Comparison of ENCODE assay signal across 9 mouse cellular contexts in genomic region chr10:79933145-79933679, GRCm38 (mm10). TPM values are rescaled to one million over a fixed set of nuclear protein-coding genes. Genes with fewer than 3 reads are reported as not detected.
DNase-seq lines count a peak whose midpoint lies in the region; ATAC-seq and TF ChIP-seq lines count a peak whose summit lies in the region.
"Had no signal": no experiment of that assay in that cellular context is flagged by ENCODE, and none has a peak within 500 bp of the region (broad histone marks: within the 10 kb centered on the region; RNA-seq: fewer than 3 reads in every experiment).

No protein-coding gene starts in this region.

- H3K27ac ChIP-seq in kidney, postnatal 0 days: peak overlapping the region; percentile 15
- H3K27ac ChIP-seq in embryonic facial prominence, embryonic 15.5 days (replicated peaks): peak overlapping the region; percentile 72; the same call in 1 of the 2 replicates
- H3K27ac ChIP-seq in hindbrain, postnatal 0 days: peak overlapping the region; percentile 55; the same call in 1 of the 2 replicates
- peak overlapping the region; percentile 16 for H3K27ac ChIP-seq in midbrain, embryonic 14.5 days (replicated peaks; ENCODE audit: low read depth, low read length)

- peaks cover 66% of the 10 kb centered on the region for H3K4me1 ChIP-seq in kidney, postnatal 0 days (replicated peaks; ENCODE audit: insufficient read depth, low read length)
- peaks cover 87% of the 10 kb centered on the region for H3K4me1 ChIP-seq in embryonic facial prominence, embryonic 15.5 days
- peaks cover 10% of the 10 kb centered on the region for H3K4me1 ChIP-seq in hindbrain, postnatal 0 days (ENCODE audit: insufficient read depth, low read length)
- peaks cover 15% of the 10 kb centered on the region for H3K4me1 ChIP-seq in midbrain, embryonic 14.5 days (ENCODE audit: control insufficient read depth, insufficient read depth, low read length)

- DNase-seq in kidney, postnatal 0 days (ENCODE audit: low spot score): no peak
- DNase-seq in kidney, adult 18-20 months: no peak
- DNase-seq in hindbrain, postnatal 0 days (ENCODE audit: low spot score): no peak
- DNase-seq in midbrain, embryonic 14.5 days: no peak
- no peak for DNase-seq in retina, postnatal 1 day
- no peak for DNase-seq in left cerebral cortex, postnatal 36 days (ENCODE audit: low spot score in 2 of 2)
- no peak for DNase-seq in frontal cortex, adult 2 months (ENCODE audit: extremely low spot score in 1 of 2, low spot score in 1 of 2)

- intact Hi-C loops in left cerebral cortex, postnatal 36 days (cut with DNase I): no loop called here

- peaks cover 16% of the 10 kb centered on the region for H3K36me3 ChIP-seq in kidney, postnatal 0 days (ENCODE audit: insufficient read depth, low read length)
- peaks cover 36% of the 10 kb centered on the region for H3K36me3 ChIP-seq in embryonic facial prominence, embryonic 15.5 days
- H3K36me3 ChIP-seq in hindbrain, postnatal 0 days (ENCODE audit: insufficient read depth, low read length): no peaks in the 10 kb centered on the region
- H3K36me3 ChIP-seq in midbrain, embryonic 14.5 days (ENCODE audit: control insufficient read depth, insufficient read depth, low read length): peaks cover 34% of the 10 kb centered on the region

- H3K4me3 ChIP-seq in kidney, postnatal 0 days (replicated peaks; ENCODE audit: low read depth, low read length): no peak overlapping the region
- no peak overlapping the region for H3K4me3 ChIP-seq in embryonic facial prominence, embryonic 15.5 days (replicated peaks)
- H3K4me3 ChIP-seq in hindbrain, postnatal 0 days (ENCODE audit: low read length): no peak overlapping the region
- H3K4me3 ChIP-seq in midbrain, embryonic 14.5 days (replicated peaks; ENCODE audit: low read depth, low read length): no peak overlapping the region

- no peak for ATAC-seq in kidney, postnatal 0 days (replicated peaks; ENCODE audit: low FRiP score, low read depth)
- no peak for ATAC-seq in embryonic facial prominence, embryonic 15.5 days (ENCODE audit: insufficient number of reproducible peaks, low FRiP score, low TSS enrichment, low read depth)
- no peak for ATAC-seq in hindbrain, postnatal 0 days
- ATAC-seq in midbrain, embryonic 14.5 days (ENCODE audit: low FRiP score, low TSS enrichment): no peak

- H3K27me3 ChIP-seq in kidney, postnatal 0 days (ENCODE audit: insufficient read depth, low read length): no peaks in the 10 kb centered on the region
- no peaks in the 10 kb centered on the region for H3K27me3 ChIP-seq in embryonic facial prominence, embryonic 15.5 days
- no peaks in the 10 kb centered on the region for H3K27me3 ChIP-seq in hindbrain, postnatal 0 days (ENCODE audit: insufficient read depth, low read length)
- H3K27me3 ChIP-seq in midbrain, embryonic 14.5 days (ENCODE audit: control insufficient read depth, insufficient read depth, low read length): no peaks in the 10 kb centered on the region

- H3K9me3 ChIP-seq in kidney, postnatal 0 days (replicated peaks; ENCODE audit: low read length): no peaks in the 10 kb centered on the region
- H3K9me3 ChIP-seq in embryonic facial prominence, embryonic 15.5 days (replicated peaks): no peaks in the 10 kb centered on the region
- H3K9me3 ChIP-seq in hindbrain, postnatal 0 days (ENCODE audit: low read length): no peaks in the 10 kb centered on the region
- H3K9me3 ChIP-seq in midbrain, embryonic 14.5 days (ENCODE audit: control insufficient read depth, low read length): no peaks in the 10 kb centered on the region

- WGBS in kidney, postnatal 0 days: 69% methylated on average over 9 of the region's 9 CpGs
- WGBS in embryonic facial prominence, embryonic 15.5 days: 50% methylated on average over 9 of the region's 9 CpGs
- 42% methylated on average over 9 of the region's 9 CpGs for WGBS in hindbrain, postnatal 0 days
- WGBS in midbrain, embryonic 14.5 days: 81% methylated on average over 9 of the region's 9 CpGs

- H3K9ac ChIP-seq in kidney, postnatal 0 days (ENCODE audit: low read depth, low read length): peak overlapping the region; percentile 18; the same call in 1 of the 2 replicates
- no peak overlapping the region for H3K9ac ChIP-seq in embryonic facial prominence, embryonic 15.5 days
- H3K9ac ChIP-seq in hindbrain, postnatal 0 days (replicated peaks; ENCODE audit: low read length): no peak overlapping the region
- no peak overlapping the region; the same call in 1 of the 2 replicates for H3K9ac ChIP-seq in midbrain, embryonic 14.5 days (replicated peaks; ENCODE audit: low read length)

- TF ChIP-seq CTCF in kidney, postnatal 0 days (IDR thresholded peaks at IDR 0.05; ENCODE audit: low read depth): no peak
- no peak for TF ChIP-seq CTCF in hindbrain, postnatal 0 days (IDR thresholded peaks at IDR 0.05; ENCODE audit: low read depth)

- 0 out of 2 replicates have a peak overlapping the region, but pooled peaks have one; percentile 30 for H3K4me2 ChIP-seq in kidney, postnatal 0 days (ENCODE audit: low read length)
- no peak overlapping the region for H3K4me2 ChIP-seq in embryonic facial prominence, embryonic 15.5 days (replicated peaks)
- no peak overlapping the region for H3K4me2 ChIP-seq in hindbrain, postnatal 0 days (ENCODE audit: low read depth, low read length)
- H3K4me2 ChIP-seq in midbrain, embryonic 14.5 days (ENCODE audit: low read length): no peak overlapping the region

RNA-seq across cellular contexts. Expression of gene Arid3a, which starts 6.4 kb away (rescaled TPM):
- 4.1 and 4.5 TPM in 2 replicates for polyA plus RNA-seq in kidney, postnatal 0 days (2015; fragmentation: Nextera tagmentation; extraction: Ambion mirVana)
- 6.6 and 7.0 TPM in 2 replicates for polyA plus RNA-seq in embryonic facial prominence, embryonic 15.5 days (2015; fragmentation: Nextera tagmentation; extraction: Ambion mirVana)
- total RNA-seq in hindbrain, postnatal 0 days (2014; rRNA removed): 9.7 and 10.1 TPM in 2 replicates
- polyA plus RNA-seq in hindbrain, postnatal 0 days (2015; fragmentation: Nextera tagmentation; extraction: Ambion mirVana): 2.5 and 2.6 TPM in 2 replicates
- polyA plus RNA-seq in midbrain, embryonic 14.5 days (2014; fragmentation: Nextera tagmentation; extraction: Ambion mirVana): 2.4 and 4.0 TPM in 2 replicates
- total RNA-seq in left cerebral cortex, postnatal 36 days (2021): 1 to 10 TPM; 6.3 to 6.5 TPM
- 3.6 and 4.1 TPM in 2 replicates for polyA plus RNA-seq in frontal cortex, adult 2 months (2012; rRNA removed)

RNA-seq across cellular contexts. Expression of gene R3hdm4, which starts 12.2 kb away (rescaled TPM):
- polyA plus RNA-seq in kidney, postnatal 0 days (2015; fragmentation: Nextera tagmentation; extraction: Ambion mirVana): 120 and 137 TPM in 2 replicates
- polyA plus RNA-seq in embryonic facial prominence, embryonic 15.5 days (2015; fragmentation: Nextera tagmentation; extraction: Ambion mirVana): 179 and 181 TPM in 2 replicates
- total RNA-seq in hindbrain, postnatal 0 days (2014; rRNA removed): 111 and 133 TPM in 2 replicates
- polyA plus RNA-seq in hindbrain, postnatal 0 days (2015; fragmentation: Nextera tagmentation; extraction: Ambion mirVana): 252 and 267 TPM in 2 replicates
- polyA plus RNA-seq in midbrain, embryonic 14.5 days (2014; fragmentation: Nextera tagmentation; extraction: Ambion mirVana): 220 and 229 TPM in 2 replicates
- 100 to 1,000 TPM; 349 to 368 TPM for total RNA-seq in left cerebral cortex, postnatal 36 days (2021)
- polyA plus RNA-seq in frontal cortex, adult 2 months (2012; rRNA removed): 380 and 385 TPM in 2 replicates

RNA-seq across cellular contexts. Expression of gene Kiss1r, which starts 16.4 kb away (rescaled TPM):
- polyA plus RNA-seq in kidney, postnatal 0 days (2015; fragmentation: Nextera tagmentation; extraction: Ambion mirVana): 1.6 and 1.8 TPM in 2 replicates
- 1.1 and 1.4 TPM in 2 replicates for polyA plus RNA-seq in embryonic facial prominence, embryonic 15.5 days (2015; fragmentation: Nextera tagmentation; extraction: Ambion mirVana)
- 7.7 and 9.4 TPM in 2 replicates for total RNA-seq in hindbrain, postnatal 0 days (2014; rRNA removed)
- 3.4 and 3.9 TPM in 2 replicates for polyA plus RNA-seq in hindbrain, postnatal 0 days (2015; fragmentation: Nextera tagmentation; extraction: Ambion mirVana)
- polyA plus RNA-seq in midbrain, embryonic 14.5 days (2014; fragmentation: Nextera tagmentation; extraction: Ambion mirVana): 2.4 and 2.9 TPM in 2 replicates
- total RNA-seq in left cerebral cortex, postnatal 36 days (2021): 1 to 10 TPM; 6.7 to 8.2 TPM
- 10.7 and 11.8 TPM in 2 replicates for polyA plus RNA-seq in frontal cortex, adult 2 months (2012; rRNA removed)

RNA-seq across cellular contexts. Expression of gene Gm26602, which starts 22.6 kb away (rescaled TPM):
- 4.8 and 21.6 TPM in 2 replicates for polyA plus RNA-seq in kidney, postnatal 0 days (2015; fragmentation: Nextera tagmentation; extraction: Ambion mirVana)
- 5.2 TPM in 1 of 2 replicates, not detected in the other for polyA plus RNA-seq in embryonic facial prominence, embryonic 15.5 days (2015; fragmentation: Nextera tagmentation; extraction: Ambion mirVana)
- not detected in 2 replicates for total RNA-seq in hindbrain, postnatal 0 days (2014; rRNA removed)
- 4.9 and 17.2 TPM in 2 replicates for polyA plus RNA-seq in hindbrain, postnatal 0 days (2015; fragmentation: Nextera tagmentation; extraction: Ambion mirVana)
- 3.5 and 8.6 TPM in 2 replicates for polyA plus RNA-seq in midbrain, embryonic 14.5 days (2014; fragmentation: Nextera tagmentation; extraction: Ambion mirVana)
- total RNA-seq in left cerebral cortex, postnatal 36 days (2021): not detected
- polyA plus RNA-seq in frontal cortex, adult 2 months (2012; rRNA removed): not detected in 2 replicates
- total RNA-seq: megakaryocyte progenitor cell, adult 5-6 weeks had no signal

RNA-seq across cellular contexts. Expression of gene Med16, which starts 24.5 kb away (rescaled TPM):
- 44.9 and 49.0 TPM in 2 replicates for polyA plus RNA-seq in kidney, postnatal 0 days (2015; fragmentation: Nextera tagmentation; extraction: Ambion mirVana)
- polyA plus RNA-seq in embryonic facial prominence, embryonic 15.5 days (2015; fragmentation: Nextera tagmentation; extraction: Ambion mirVana): 44.0 and 48.4 TPM in 2 replicates
- total RNA-seq in hindbrain, postnatal 0 days (2014; rRNA removed): 71.4 and 82.2 TPM in 2 replicates
- polyA plus RNA-seq in hindbrain, postnatal 0 days (2015; fragmentation: Nextera tagmentation; extraction: Ambion mirVana): 43.2 and 48.4 TPM in 2 replicates
- polyA plus RNA-seq in midbrain, embryonic 14.5 days (2014; fragmentation: Nextera tagmentation; extraction: Ambion mirVana): 57.2 and 58.8 TPM in 2 replicates
- 10 to 100 TPM; 53.2 to 60.6 TPM for total RNA-seq in left cerebral cortex, postnatal 36 days (2021)
- 75.9 and 80.7 TPM in 2 replicates for polyA plus RNA-seq in frontal cortex, adult 2 months (2012; rRNA removed)

Comparison
In these comparisons a context has a peak if more than half of its experiments do, and no peak if none do; other contexts are left out.
1. H3K27ac ChIP-seq: peak in every context shown above with its lines; median percentile 72 in embryonic facial prominence, embryonic 15.5 days; 55 in hindbrain, postnatal 0 days; 16 in midbrain, embryonic 14.5 days; 15 in kidney, postnatal 0 days.